12 mouse cellular contexts compared by ENCODE assay signal in genomic region chr2:19431614-19432323, GRCm38 (mm10). TPM values are rescaled to one million over a fixed set of nuclear protein-coding genes. Genes with fewer than 3 reads are reported as not detected.
DNase-seq lines count a peak whose midpoint lies in the region; ATAC-seq and TF ChIP-seq lines count a peak whose summit lies in the region.
"Had no signal": no experiment of that assay in that cellular context is flagged by ENCODE, and none has a peak within 500 bp of the region (broad histone marks: within the 10 kb centered on the region; RNA-seq: fewer than 3 reads in every experiment).

No protein-coding gene starts in this region.

- 4% methylated on average over 38 of the region's 41 CpGs for WGBS in heart, postnatal 0 days
- WGBS in forebrain, embryonic 11.5 days: 1% methylated on average over 41 of the region's 41 CpGs
- WGBS in intestine, embryonic 16.5 days: 2% methylated on average over 41 of the region's 41 CpGs
- 2% methylated on average over 41 of the region's 41 CpGs for WGBS in neural tube, embryonic 15.5 days

- H3K9me3 ChIP-seq in heart, postnatal 0 days (replicated peaks; ENCODE audit: control insufficient read depth, low read length): no peaks in the 10 kb centered on the region
- H3K9me3 ChIP-seq in forebrain, embryonic 11.5 days (ENCODE audit: control insufficient read depth, low read length): no peaks in the 10 kb centered on the region
- no peaks in the 10 kb centered on the region for H3K9me3 ChIP-seq in intestine, embryonic 16.5 days (ENCODE audit: control insufficient read depth, low read length)
- no peaks in the 10 kb centered on the region for H3K9me3 ChIP-seq in neural tube, embryonic 15.5 days (replicated peaks)

- H3K27me3 ChIP-seq in heart, postnatal 0 days (ENCODE audit: control insufficient read depth, insufficient read depth, low read length): peaks cover 72% of the 10 kb centered on the region
- H3K27me3 ChIP-seq in forebrain, embryonic 11.5 days (ENCODE audit: control insufficient read depth, insufficient read depth, low read length): peaks cover 69% of the 10 kb centered on the region
- peaks cover 51% of the 10 kb centered on the region for H3K27me3 ChIP-seq in intestine, embryonic 16.5 days (replicated peaks; ENCODE audit: control insufficient read depth, insufficient read depth, low read length)
- peaks cover 86% of the 10 kb centered on the region for H3K27me3 ChIP-seq in neural tube, embryonic 15.5 days (replicated peaks)

- no peak for TF ChIP-seq EP300 in heart, postnatal 0 days (IDR thresholded peaks at IDR 0.05; ENCODE audit: low read depth)

- no peak overlapping the region for H3K27ac ChIP-seq in heart, postnatal 0 days (ENCODE audit: low read depth)
- H3K27ac ChIP-seq in forebrain, embryonic 11.5 days (ENCODE audit: low read depth, low read length): no peak overlapping the region
- H3K27ac ChIP-seq in intestine, embryonic 16.5 days (ENCODE audit: low read length): no peak overlapping the region
- H3K27ac ChIP-seq in neural tube, embryonic 15.5 days (replicated peaks): no peak overlapping the region

- H3K4me1 ChIP-seq in heart, postnatal 0 days (ENCODE audit: control insufficient read depth, insufficient read depth): peaks cover 5% of the 10 kb centered on the region; the same call in 1 of the 2 replicates
- 0 out of 2 replicates have a peak, but pooled peaks cover 7% of the 10 kb centered on the region for H3K4me1 ChIP-seq in forebrain, embryonic 11.5 days (replicated peaks; ENCODE audit: control insufficient read depth, insufficient read depth, low read length)
- H3K4me1 ChIP-seq in intestine, embryonic 16.5 days (ENCODE audit: control insufficient read depth, insufficient read depth, low read length): no peaks in the 10 kb centered on the region
- peaks cover 26% of the 10 kb centered on the region for H3K4me1 ChIP-seq in neural tube, embryonic 15.5 days

- H3K36me3 ChIP-seq in heart, postnatal 0 days (replicated peaks; ENCODE audit: control insufficient read depth, insufficient read depth, low read length): no peaks in the 10 kb centered on the region
- no peaks in the 10 kb centered on the region for H3K36me3 ChIP-seq in forebrain, embryonic 11.5 days (ENCODE audit: control insufficient read depth, insufficient read depth, low read length)
- H3K36me3 ChIP-seq in intestine, embryonic 16.5 days (ENCODE audit: control insufficient read depth, insufficient read depth, low read length): no peaks in the 10 kb centered on the region
- H3K36me3 ChIP-seq in neural tube, embryonic 15.5 days: no peaks in the 10 kb centered on the region

- DNase-seq in heart, postnatal 0 days (ENCODE audit: low spot score): no peak
- DNase-seq in heart, postnatal 4 days: no peak
- peak; percentile 61 for DNase-seq in forebrain, embryonic 11.5 days (ENCODE audit: low spot score)
- no peak for DNase-seq in lung, postnatal 10 days
- DNase-seq in urinary bladder, postnatal 25 days (ENCODE audit: low spot score): no peak
- no peak for DNase-seq in right cerebral cortex, postnatal 25 days
- DNase-seq: cerebellum, adult 18-20 months had no signal

- no peak for ATAC-seq in heart, postnatal 0 days (ENCODE audit: insufficient read depth, low read depth)
- ATAC-seq in forebrain, embryonic 11.5 days (replicated peaks; ENCODE audit: low FRiP score): peak; percentile 31
- ATAC-seq in intestine, embryonic 16.5 days: peak; percentile 90
- peak; percentile 33; the same call in 1 of the 2 replicates for ATAC-seq in neural tube, embryonic 15.5 days (ENCODE audit: low FRiP score)
- ATAC-seq: inflammation-experienced regulatory T-cells, adult 6 months had no signal

- TF ChIP-seq CTCF in heart, postnatal 0 days (IDR thresholded peaks at IDR 0.05; ENCODE audit: low read depth): no peak

- no peak overlapping the region; the same call in 1 of the 2 replicates for H3K4me2 ChIP-seq in heart, postnatal 0 days (ENCODE audit: low read depth, low read length)
- 0 out of 2 replicates have a peak overlapping the region, but pooled peaks have one; percentile 8 for H3K4me2 ChIP-seq in forebrain, embryonic 11.5 days (ENCODE audit: low read depth, low read length, severe bottlenecking)
- no peak overlapping the region; the same call in 1 of the 2 replicates for H3K4me2 ChIP-seq in intestine, embryonic 16.5 days (ENCODE audit: low read depth, low read length)
- 0 out of 2 replicates have a peak overlapping the region, but pooled peaks have one; percentile 59 for H3K4me2 ChIP-seq in neural tube, embryonic 15.5 days

- H3K9ac ChIP-seq in heart, postnatal 0 days (replicated peaks; ENCODE audit: low read depth, low read length): no peak overlapping the region
- H3K9ac ChIP-seq in forebrain, embryonic 11.5 days (ENCODE audit: low read length): no peak overlapping the region
- 0 out of 2 replicates have a peak overlapping the region, but pooled peaks have one; percentile 7 for H3K9ac ChIP-seq in intestine, embryonic 16.5 days (ENCODE audit: low read depth, low read length)
- H3K9ac ChIP-seq in neural tube, embryonic 15.5 days (replicated peaks): no peak overlapping the region

- H3K4me3 ChIP-seq in heart, postnatal 0 days (ENCODE audit: low read depth, low read length): peak overlapping the region; percentile 11
- no peak overlapping the region for H3K4me3 ChIP-seq in forebrain, embryonic 11.5 days (ENCODE audit: low read depth, low read length)
- H3K4me3 ChIP-seq in intestine, embryonic 16.5 days (ENCODE audit: low read length): peak overlapping the region; percentile 12
- 0 out of 2 replicates have a peak overlapping the region, but pooled peaks have one; percentile 32 for H3K4me3 ChIP-seq in neural tube, embryonic 15.5 days (replicated peaks)

RNA-seq across cellular contexts. Expression of gene Ptf1a, which starts 13.7 kb away (rescaled TPM):
- total RNA-seq in heart, postnatal 0 days (2014; rRNA removed; ENCODE audit: low replicate concordance): not detected in 2 replicates
- polyA plus RNA-seq in heart, postnatal 0 days (2015; fragmentation: Nextera tagmentation; extraction: Ambion mirVana): not detected in 2 replicates
- total RNA-seq in heart, postnatal 4 days (2021): not detected
- polyA plus RNA-seq in forebrain, embryonic 11.5 days (2014; fragmentation: Nextera tagmentation; extraction: Ambion mirVana): 0.17 TPM in 1 of 2 replicates, not detected in the other
- 9.1 and 11.2 TPM in 2 replicates for polyA plus RNA-seq in intestine, embryonic 16.5 days (2015; fragmentation: Nextera tagmentation; extraction: Ambion mirVana)
- 0.23 TPM in 1 of 2 replicates, not detected in the other for polyA plus RNA-seq in neural tube, embryonic 15.5 days (2015; fragmentation: Nextera tagmentation; extraction: Ambion mirVana)
- total RNA-seq: CH12.LX had no signal
- polyA plus RNA-seq: inflammation-experienced regulatory T-cells, adult 6 months; lung, embryonic 16.5 days had no signal

Comparison
In these comparisons a context has a peak if more than half of its experiments do, and no peak if none do; other contexts are left out.
1. H3K4me2 ChIP-seq: peak in forebrain, embryonic 11.5 days (single experiment) and neural tube, embryonic 15.5 days (single experiment); none in heart, postnatal 0 days (single experiment) and intestine, embryonic 16.5 days (single experiment).